Mouse (Mus musculus): ENCODE results near the gene Tpm1. TPM values are rescaled to one million over a fixed set of nuclear protein-coding genes. Genes with fewer than 3 reads are reported as not detected.

Tpm1 gene
- total RNA-seq, 1 experiment: 860 TPM

DNA sequence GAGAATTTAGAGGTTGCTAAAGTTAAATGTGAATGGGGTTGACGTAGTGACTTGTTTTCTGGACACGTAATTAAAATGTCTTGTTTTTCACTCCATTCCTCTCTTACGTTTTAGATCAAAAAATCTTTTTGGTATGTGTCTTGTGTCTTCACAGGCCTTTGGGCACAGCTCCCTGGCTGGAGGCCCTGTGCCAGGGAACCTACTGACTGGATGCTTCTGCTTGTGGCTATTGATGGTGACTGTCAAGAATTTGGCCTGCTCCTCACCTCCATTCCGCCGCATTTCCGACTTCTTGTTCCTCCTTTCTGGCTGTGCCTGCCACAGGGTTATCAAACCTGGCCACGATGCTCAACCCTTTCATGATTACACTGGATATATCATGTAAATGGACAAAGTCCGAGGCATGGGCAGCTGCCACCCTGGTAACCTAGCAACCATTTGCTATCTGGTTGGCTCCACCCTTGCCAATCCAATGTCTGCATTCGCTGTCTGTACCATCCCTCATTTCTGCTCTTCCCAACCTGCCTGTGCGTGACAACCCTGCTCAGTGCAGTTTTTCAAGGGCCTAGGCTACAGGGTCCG is 44.0 kb downstream of the Tpm1 start:
- Histone ChIP-seq H3K27ac (ENCODE audit: insufficient read depth, low read depth, low read length, poor library complexity, severe bottlenecking) (no peak overlapping the region), H3K9ac (ENCODE audit: insufficient read depth, low read depth, low read length, poor library complexity, severe bottlenecking) (no peak overlapping the region), H3K4me3 (ENCODE audit: insufficient read depth in 1 of 2, low read depth in 1 of 2, low read length in 2 of 2, poor library complexity in 1 of 2, severe bottlenecking in 1 of 2) (no peak overlapping the region), H3K9me3 (ENCODE audit: control insufficient read depth, insufficient read depth, low read depth, low read length) (no peaks in the 10 kb centered on the region), H3K4me1 (ENCODE audit: control insufficient read depth in 2 of 2, insufficient read depth in 2 of 2, low read length in 2 of 2, poor library complexity in 1 of 2) (peaks cover 3 to 4% of the 10 kb centered on the region in 2 experiments; a peak in 2 of 4 replicates), H3K36me3 (ENCODE audit: control insufficient read depth, insufficient read depth, low read length, poor library complexity, severe bottlenecking) (no peaks in the 10 kb centered on the region)
- no peak for DNase-seq (ENCODE audit: low read depth, low spot score)
- in situ Hi-C loops (cut with MboI; ENCODE audit: low sequenced_read_pairs in 2 of 2, unreplicated experiment in 2 of 2): no loop called here
- TF ChIP-seq ZC3H11A (IDR thresholded peaks at IDR 0.05; ENCODE audit: borderline replicate concordance, low read depth, low read length) (no peak), ZNF384 (IDR thresholded peaks at IDR 0.05; ENCODE audit: low read depth, low read length) (no peak), CHD2 (IDR thresholded peaks at IDR 0.05; ENCODE audit: low read depth, low read length) (no peak), HCFC1 (IDR thresholded peaks at IDR 0.05; ENCODE audit: borderline replicate concordance, insufficient read depth, low read length) (no peak), MAFK (IDR thresholded peaks at IDR 0.05; ENCODE audit: insufficient read depth, low read depth, low read length) (no peak)

DNA sequence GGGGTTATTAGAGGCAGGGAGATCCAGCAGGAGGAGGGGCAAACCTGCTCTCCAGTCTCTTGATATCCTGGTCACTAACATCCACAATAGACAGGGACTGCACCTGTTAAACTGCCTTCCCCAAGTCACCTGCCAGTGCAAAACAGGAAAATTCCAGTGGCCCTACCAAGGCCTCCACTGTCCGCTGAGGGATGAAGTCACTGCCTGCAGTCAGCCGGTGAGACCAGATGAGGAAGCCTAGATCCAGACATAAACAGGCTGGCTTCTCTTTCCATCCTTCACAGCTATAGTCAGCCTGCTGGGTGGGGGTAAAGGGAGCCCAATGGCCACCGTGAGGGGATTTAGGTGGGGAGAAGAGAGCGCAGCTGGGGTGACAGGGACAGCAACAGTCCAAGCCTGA is 45.5 kb downstream of the Tpm1 start:
- Histone ChIP-seq H3K4me1 (ENCODE audit: control insufficient read depth in 2 of 2, insufficient read depth in 2 of 2, low read length in 2 of 2, poor library complexity in 1 of 2) (peaks cover 3 to 4% of the 10 kb centered on the region in 2 experiments; a peak in 2 of 4 replicates), H3K9ac (ENCODE audit: insufficient read depth, low read depth, low read length, poor library complexity, severe bottlenecking) (no peak overlapping the region), H3K9me3 (ENCODE audit: control insufficient read depth, insufficient read depth, low read depth, low read length) (no peaks in the 10 kb centered on the region), H3K27ac (ENCODE audit: insufficient read depth, low read depth, low read length, poor library complexity, severe bottlenecking) (no peak overlapping the region), H3K4me3 (ENCODE audit: insufficient read depth in 1 of 2, low read depth in 1 of 2, low read length in 2 of 2, poor library complexity in 1 of 2, severe bottlenecking in 1 of 2) (no peak overlapping the region), H3K36me3 (ENCODE audit: control insufficient read depth, insufficient read depth, low read length, poor library complexity, severe bottlenecking) (no peaks in the 10 kb centered on the region)
- in situ Hi-C loops (cut with MboI; ENCODE audit: low sequenced_read_pairs in 2 of 2, unreplicated experiment in 2 of 2): no loop called here
- TF ChIP-seq ZC3H11A (IDR thresholded peaks at IDR 0.05; ENCODE audit: borderline replicate concordance, low read depth, low read length): no peak
- TF ChIP-seq ZNF384 (IDR thresholded peaks at IDR 0.05; ENCODE audit: low read depth, low read length): no peak
- no peak for TF ChIP-seq HCFC1 (IDR thresholded peaks at IDR 0.05; ENCODE audit: borderline replicate concordance, insufficient read depth, low read length)
- no peak for TF ChIP-seq CHD2 (IDR thresholded peaks at IDR 0.05; ENCODE audit: low read depth, low read length)
- no peak for DNase-seq (ENCODE audit: low read depth, low spot score)

DNA sequence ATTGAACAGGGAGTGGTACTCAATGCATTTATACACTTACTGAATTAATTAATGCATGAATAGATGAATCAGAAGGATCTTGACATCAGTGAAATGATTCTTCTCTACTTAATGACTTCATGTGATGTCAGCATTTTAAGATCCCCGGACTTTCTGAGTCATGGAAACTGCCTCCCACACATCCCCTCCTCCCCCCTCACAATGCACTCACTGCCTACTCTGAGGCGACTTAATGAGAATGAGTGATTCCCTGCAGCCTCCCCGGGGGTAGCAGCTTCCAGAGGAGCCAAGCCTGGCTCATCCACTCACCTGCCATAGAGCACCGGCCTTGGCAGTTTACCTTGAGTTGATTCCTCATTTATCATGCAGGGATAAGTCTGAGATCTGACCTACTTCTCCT is 46.0 kb downstream of the Tpm1 start:
- no peak for DNase-seq (ENCODE audit: low read depth, low spot score)
- in situ Hi-C loops (cut with MboI; ENCODE audit: low sequenced_read_pairs in 2 of 2, unreplicated experiment in 2 of 2): no loop called here
- no peaks in the 10 kb centered on the region for H3K9me3 ChIP-seq (ENCODE audit: control insufficient read depth, insufficient read depth, low read depth, low read length)
- no peak overlapping the region for H3K27ac ChIP-seq (ENCODE audit: insufficient read depth, low read depth, low read length, poor library complexity, severe bottlenecking)
- peaks cover 3 to 4% of the 10 kb centered on the region in 2 experiments; a peak in 2 of 4 replicates for H3K4me1 ChIP-seq (ENCODE audit: control insufficient read depth in 2 of 2, insufficient read depth in 2 of 2, low read length in 2 of 2, poor library complexity in 1 of 2)
- TF ChIP-seq ZNF384 (IDR thresholded peaks at IDR 0.05; ENCODE audit: low read depth, low read length): no peak
- TF ChIP-seq MAFK (IDR thresholded peaks at IDR 0.05; ENCODE audit: insufficient read depth, low read depth, low read length): peak; percentile 35; the same call in 1 of the 2 replicates
- no peak overlapping the region for H3K4me3 ChIP-seq (ENCODE audit: insufficient read depth in 1 of 2, low read depth in 1 of 2, low read length in 2 of 2, poor library complexity in 1 of 2, severe bottlenecking in 1 of 2)
- H3K36me3 ChIP-seq (ENCODE audit: control insufficient read depth, insufficient read depth, low read length, poor library complexity, severe bottlenecking): no peaks in the 10 kb centered on the region
- no peak overlapping the region for H3K9ac ChIP-seq (ENCODE audit: insufficient read depth, low read depth, low read length, poor library complexity, severe bottlenecking)

DNA sequence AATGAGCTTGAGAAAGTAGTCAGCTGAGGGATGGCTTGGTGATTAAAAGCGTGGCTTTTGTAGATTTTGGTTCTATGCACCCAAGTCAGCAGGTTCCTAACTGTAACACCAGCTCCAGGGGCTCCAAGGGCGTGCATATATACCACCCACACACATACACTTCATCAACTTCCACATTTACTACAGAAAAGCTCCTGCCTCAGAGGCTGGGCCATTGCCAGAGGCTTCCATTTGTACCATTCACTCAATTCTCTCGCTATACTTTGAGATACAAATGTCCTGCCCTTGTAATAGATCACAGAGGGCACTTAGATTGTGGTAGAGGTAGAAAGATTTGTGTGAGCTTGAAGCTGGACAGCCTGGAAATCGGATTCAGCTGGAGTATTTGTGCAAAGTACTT is 47.7 kb downstream of the Tpm1 start:
- in situ Hi-C loops (cut with MboI; ENCODE audit: low sequenced_read_pairs in 2 of 2, unreplicated experiment in 2 of 2): no loop called here
- H3K4me1 ChIP-seq (ENCODE audit: control insufficient read depth in 2 of 2, insufficient read depth in 2 of 2, low read length in 2 of 2, poor library complexity in 1 of 2): peaks cover 3 to 4% of the 10 kb centered on the region in 2 experiments; a peak in 2 of 4 replicates
- TF ChIP-seq MAFK (IDR thresholded peaks at IDR 0.05; ENCODE audit: insufficient read depth, low read depth, low read length) (no peak), HCFC1 (IDR thresholded peaks at IDR 0.05; ENCODE audit: borderline replicate concordance, insufficient read depth, low read length) (no peak), ZC3H11A (IDR thresholded peaks at IDR 0.05; ENCODE audit: borderline replicate concordance, low read depth, low read length) (no peak), CHD2 (IDR thresholded peaks at IDR 0.05; ENCODE audit: low read depth, low read length) (no peak), ZNF384 (IDR thresholded peaks at IDR 0.05; ENCODE audit: low read depth, low read length) (no peak)
- no peaks in the 10 kb centered on the region for H3K36me3 ChIP-seq (ENCODE audit: control insufficient read depth, insufficient read depth, low read length, poor library complexity, severe bottlenecking)
- peak; percentile 34 for DNase-seq (ENCODE audit: low read depth, low spot score)
- no peak overlapping the region for H3K9ac ChIP-seq (ENCODE audit: insufficient read depth, low read depth, low read length, poor library complexity, severe bottlenecking)
- peak overlapping the region; percentile 77; the same call in 1 of the 2 replicates for H3K27ac ChIP-seq (ENCODE audit: insufficient read depth, low read depth, low read length, poor library complexity, severe bottlenecking)
- no peaks in the 10 kb centered on the region for H3K9me3 ChIP-seq (ENCODE audit: control insufficient read depth, insufficient read depth, low read depth, low read length)
- no peak overlapping the region for H3K4me3 ChIP-seq (ENCODE audit: insufficient read depth in 1 of 2, low read depth in 1 of 2, low read length in 2 of 2, poor library complexity in 1 of 2, severe bottlenecking in 1 of 2)

DNA sequence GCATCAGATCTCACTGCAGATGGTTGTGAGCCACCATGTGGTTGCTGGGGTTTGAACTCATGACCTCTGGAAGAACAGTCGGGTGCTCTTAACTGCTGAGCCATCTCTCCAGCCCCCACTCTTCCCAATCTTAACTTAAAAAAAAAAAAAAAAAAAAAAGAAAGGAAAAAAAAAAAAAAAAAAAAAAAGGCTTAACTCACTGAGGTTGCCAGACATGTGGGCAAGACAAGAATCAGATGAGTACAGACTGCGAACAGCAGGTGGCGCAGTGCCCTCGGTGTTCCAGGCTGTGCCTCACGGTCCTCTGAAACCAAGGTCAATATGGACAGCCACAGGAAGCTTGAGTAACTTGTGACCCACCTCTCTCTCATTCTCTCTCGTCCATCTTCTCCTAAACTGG is 48.2 kb downstream of the Tpm1 start:
- H3K4me1 ChIP-seq (ENCODE audit: control insufficient read depth in 2 of 2, insufficient read depth in 2 of 2, low read length in 2 of 2, poor library complexity in 1 of 2): peaks cover 4 to 5% of the 10 kb centered on the region in 2 experiments; a peak in 2 of 4 replicates
- H3K9me3 ChIP-seq (ENCODE audit: control insufficient read depth, insufficient read depth, low read depth, low read length): no peaks in the 10 kb centered on the region
- in situ Hi-C loops (cut with MboI; ENCODE audit: low sequenced_read_pairs in 2 of 2, unreplicated experiment in 2 of 2): no loop called here
- TF ChIP-seq MAFK (IDR thresholded peaks at IDR 0.05; ENCODE audit: insufficient read depth, low read depth, low read length) (no peak), ZC3H11A (IDR thresholded peaks at IDR 0.05; ENCODE audit: borderline replicate concordance, low read depth, low read length) (0 out of 2 replicates have a peak, but pooled peaks have one; percentile 29), ZNF384 (IDR thresholded peaks at IDR 0.05; ENCODE audit: low read depth, low read length) (peak; percentile 87), CHD2 (IDR thresholded peaks at IDR 0.05; ENCODE audit: low read depth, low read length) (no peak), HCFC1 (IDR thresholded peaks at IDR 0.05; ENCODE audit: borderline replicate concordance, insufficient read depth, low read length) (no peak)
- no peaks in the 10 kb centered on the region for H3K36me3 ChIP-seq (ENCODE audit: control insufficient read depth, insufficient read depth, low read length, poor library complexity, severe bottlenecking)
- DNase-seq (ENCODE audit: low read depth, low spot score): peak; percentile 83
- H3K27ac ChIP-seq (ENCODE audit: insufficient read depth, low read depth, low read length, poor library complexity, severe bottlenecking): peak overlapping the region; percentile 77; the same call in 1 of the 2 replicates
- H3K4me3 ChIP-seq (ENCODE audit: insufficient read depth in 1 of 2, low read depth in 1 of 2, low read length in 2 of 2, poor library complexity in 1 of 2, severe bottlenecking in 1 of 2): no peak overlapping the region
- no peak overlapping the region for H3K9ac ChIP-seq (ENCODE audit: insufficient read depth, low read depth, low read length, poor library complexity, severe bottlenecking)
